Mouse (Mus musculus) adrenal gland (tissue): ENCODE data around the gene Akt1.

Experiments used
- intact Hi-C: fragments of 180-260 bp; cut with DNase I; formaldehyde crosslinking; loops from one replicate; pipeline ENCODE4 v1.15.1; 2025

Gene Akt1

DNA sequence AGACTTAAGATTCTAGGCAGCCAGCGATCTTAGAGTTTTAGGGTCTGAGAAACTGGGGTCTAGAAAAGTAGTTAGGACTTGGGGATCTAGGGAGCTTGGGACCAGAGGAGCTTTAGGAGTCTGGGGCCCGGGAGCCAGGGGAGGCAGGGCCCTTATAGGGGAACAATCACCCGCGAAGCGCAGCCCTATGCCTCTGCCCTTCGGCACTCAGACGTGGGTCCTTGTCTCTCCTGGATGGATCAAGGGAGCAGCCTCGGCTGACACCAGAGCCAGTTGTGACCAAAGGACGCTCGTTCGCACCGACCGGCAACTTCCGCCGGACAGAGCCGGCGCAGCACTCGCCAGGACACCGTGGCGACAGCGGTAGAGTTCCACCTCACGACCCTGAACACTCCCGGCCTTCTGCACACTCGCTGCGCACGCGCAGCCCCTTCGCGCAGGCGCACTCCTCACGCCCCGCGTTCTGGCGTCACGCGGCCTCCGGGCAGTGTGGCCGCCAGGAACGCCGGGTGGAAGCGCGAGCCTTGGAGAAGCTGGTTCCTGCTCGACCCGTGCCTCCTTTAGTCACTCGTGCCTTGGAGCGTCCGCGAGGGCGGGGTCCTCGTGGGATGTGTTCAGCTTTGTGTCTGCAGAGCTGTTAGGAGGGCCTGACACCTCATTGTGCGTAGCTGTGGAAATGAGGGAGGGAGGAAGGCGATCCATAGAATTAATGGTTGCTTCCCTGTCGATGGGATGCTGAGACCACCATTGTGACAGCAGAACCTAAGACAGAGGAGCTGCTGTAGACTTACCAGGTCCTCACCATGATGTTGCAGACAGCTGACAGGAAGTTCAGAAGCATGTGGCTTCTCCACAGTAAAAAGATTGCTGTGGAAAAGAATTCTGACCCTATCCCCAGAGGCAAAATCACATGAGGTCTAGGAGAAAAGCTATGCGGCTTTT lies 18.8 kb upstream of the Akt1 start:
- intact Hi-C loops = no loop called here

DNA sequence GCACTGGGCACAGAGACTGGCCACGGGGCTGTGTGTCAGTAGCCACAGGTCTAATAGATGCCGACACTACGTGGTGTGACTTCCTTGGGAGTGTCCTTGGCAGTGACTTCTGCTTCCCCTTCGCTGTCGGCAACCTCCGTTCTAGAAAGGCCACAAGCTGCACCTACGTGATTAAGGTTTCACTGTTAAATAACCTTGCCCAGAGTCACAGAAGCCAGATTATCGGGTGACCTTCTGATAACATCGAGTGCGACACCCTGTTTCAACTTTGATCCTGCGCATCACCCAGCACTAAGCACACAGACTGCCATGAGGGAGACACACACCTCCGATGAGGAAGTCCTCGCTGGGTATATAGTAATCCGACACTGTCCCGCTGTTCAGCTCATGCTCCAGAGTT lies 13.8 kb upstream of the Akt1 start:
- intact Hi-C loops = no loop called here

DNA sequence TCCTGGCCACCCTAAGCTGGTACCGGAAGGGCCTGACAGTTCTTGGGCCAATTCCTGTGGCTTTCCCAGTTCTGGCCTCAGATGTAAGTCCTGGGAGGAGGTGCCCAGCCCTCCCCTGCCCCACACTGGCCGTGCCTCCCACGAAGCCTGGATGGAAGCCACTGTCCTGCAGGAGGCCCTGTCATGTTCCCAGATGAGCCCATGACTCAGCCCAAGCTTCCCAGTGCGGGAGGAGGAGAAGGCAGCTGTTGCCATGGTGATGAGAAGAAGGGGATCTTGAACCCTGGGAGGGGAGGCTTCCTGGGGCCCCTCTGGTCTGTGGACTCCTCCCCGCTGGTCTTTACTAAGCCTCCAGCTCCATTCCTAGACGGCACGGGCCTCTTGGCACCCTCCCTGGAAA lies 8.7 kb upstream of the Akt1 start:
- intact Hi-C loops = no loop called here

DNA sequence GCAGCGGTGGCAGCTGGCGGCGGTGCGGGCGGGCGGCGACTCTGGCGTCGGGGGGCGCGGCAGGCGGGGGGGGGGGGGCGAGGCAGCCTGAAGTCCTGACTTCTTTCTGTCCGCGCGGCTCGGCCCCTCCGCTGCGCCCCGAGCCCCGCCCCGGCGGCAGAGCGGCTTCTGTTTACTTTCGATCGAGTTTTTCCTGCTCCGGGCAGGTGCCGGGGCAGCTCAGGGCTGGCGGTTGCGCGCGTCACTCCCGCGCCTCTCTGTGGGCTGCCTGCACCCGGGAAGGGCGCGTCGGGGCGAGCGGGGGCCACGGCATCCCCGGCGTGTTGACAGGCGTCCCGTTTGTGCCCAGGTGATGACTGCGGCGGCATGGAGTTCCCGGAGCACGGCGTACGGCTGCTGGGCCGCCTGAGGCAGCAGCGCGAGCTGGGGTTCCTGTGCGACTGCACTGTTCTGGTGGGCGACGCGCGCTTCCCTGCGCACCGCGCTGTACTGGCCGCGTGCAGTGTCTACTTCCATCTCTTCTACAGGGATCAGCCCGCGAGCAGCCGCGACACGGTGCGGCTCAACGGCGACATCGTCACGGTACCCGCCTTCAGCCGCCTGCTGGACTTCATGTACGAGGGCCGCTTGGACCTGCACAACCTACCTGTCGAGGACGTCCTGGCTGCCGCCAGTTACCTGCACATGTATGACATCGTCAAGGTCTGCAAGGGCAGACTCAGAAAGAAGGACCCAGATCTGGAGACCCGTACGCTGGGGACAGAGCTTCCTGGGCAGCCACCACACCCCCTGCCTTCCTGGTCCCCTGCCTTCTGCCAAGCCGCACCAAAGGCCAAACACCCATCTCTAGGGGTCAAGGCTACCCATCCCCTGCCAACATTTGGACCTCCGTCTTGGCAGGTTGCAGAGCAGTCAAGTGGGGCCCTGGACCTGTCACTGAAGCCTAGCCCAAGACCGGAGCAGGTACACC lies 4.6 kb upstream of the Akt1 start:
- intact Hi-C loops = no loop called here

DNA sequence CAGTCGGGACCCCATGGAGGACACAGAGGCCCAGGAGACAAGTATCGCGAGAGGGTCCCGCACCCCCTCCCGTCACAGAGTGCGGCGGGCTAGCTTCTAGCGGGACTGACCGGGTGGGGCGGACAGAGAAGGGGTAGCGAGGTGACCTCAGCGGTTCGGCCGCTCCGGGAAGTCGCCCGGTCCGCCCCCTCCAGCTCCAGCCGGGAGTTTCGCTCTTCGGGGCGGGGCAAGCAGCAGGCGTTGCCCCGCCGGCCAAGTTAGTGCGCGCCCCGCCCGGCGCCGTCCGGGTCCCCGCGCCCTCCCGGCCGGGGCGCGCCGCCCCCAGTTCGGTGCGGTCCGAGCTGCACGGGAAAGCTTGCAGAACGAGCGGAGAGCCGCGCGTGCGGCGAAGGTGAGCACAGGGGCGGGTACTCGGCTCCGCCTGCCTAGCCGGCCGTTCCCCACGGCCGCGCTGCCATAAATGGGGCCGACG lies 3.9 kb upstream of the Akt1 start, which contains the start of gene Zbtb42:
Gene Zbtb42 (plus strand): TSS at position 274 of the 472 bp plus-strand sequence.
- intact Hi-C loops = no loop called here

DNA sequence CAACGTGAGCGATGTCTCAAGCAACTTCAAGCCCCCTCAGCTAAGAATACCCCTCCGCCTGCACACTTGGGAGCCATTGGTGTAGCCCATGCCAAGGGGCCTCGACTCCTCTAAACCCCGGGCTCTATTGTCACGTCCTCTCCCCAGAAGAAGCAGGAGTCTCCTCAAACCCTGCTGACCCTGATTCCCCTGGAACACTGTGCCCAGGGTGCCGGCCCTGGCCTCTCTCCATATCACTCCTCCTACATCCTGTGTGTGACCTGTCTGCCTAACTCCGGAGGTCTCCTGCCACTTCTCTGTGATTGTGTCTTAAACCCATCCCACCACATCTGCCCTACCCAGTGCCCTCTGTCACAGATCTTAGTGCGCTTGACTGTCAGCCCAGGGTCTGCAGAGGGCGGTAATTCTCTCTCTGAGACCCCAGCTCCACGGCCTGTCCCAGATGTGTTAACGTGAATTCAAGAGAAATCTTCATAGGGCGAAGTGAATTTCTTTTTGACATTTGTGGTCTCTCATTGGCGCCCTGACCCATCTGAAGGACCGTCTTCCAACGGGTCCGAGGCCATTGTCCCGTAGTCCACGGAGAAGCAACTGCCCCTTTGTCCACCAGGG lies 3.4 kb upstream of the Akt1 start:
- intact Hi-C loops = no loop called here

DNA sequence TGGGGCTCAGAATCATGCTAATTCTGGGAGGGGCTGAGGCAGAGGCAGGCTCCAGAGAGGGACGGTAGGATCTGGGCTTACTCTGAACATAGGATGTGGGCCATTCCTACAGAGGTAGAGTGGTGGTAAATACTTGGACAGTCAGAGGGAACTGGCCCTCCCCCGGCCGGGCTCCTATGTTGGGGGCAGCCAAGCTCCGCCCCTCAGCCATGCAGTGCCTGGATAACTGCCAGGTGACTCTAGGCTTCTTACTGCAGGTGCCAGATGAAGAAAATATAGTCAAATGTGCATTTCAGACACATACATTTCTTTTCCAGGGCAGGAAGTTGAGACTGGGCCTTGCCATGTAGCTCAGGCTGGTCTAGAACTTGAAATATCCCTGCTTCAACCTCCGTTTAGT lies 2.4 kb upstream of the Akt1 start:
- intact Hi-C loops = no loop called here

DNA sequence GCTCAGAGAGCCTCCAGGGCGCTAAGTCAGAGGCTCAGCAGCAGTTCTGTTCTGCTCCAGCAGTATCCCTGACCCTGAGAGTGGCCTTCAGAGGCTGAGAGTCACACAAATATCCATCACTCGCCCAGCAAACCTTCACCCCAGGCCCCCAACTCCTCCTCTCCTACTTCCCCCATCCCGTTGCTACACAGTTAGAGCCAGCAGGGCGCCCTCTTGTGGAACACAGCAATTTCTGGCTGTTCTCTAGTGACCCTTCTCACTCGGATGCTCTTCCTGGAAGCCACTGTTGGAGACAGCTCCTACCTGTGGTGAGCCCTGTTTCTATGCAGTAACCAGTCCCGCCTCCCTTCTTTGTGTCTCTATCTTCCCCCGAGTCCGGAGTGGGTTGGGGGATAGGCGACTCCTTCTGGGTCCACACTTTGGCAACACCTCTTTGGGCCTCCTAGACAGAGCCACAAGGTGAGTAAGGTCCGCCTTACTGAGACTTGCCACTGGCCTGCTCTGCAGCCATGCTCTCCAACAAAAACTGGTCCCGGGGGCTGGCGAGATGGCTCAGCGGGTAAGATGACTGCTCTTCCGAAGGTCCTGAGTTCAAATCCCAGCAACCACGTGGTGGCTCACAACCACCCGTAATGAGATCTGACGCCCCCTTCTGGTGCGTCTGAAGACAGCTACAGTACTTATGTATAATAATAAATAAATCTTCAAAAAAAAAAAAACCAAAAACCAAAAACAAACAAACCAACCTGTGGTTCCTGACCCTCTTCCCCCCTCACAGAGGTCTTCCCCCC lies 756 bp upstream of the Akt1 start:
- intact Hi-C loops = no loop called here

DNA sequence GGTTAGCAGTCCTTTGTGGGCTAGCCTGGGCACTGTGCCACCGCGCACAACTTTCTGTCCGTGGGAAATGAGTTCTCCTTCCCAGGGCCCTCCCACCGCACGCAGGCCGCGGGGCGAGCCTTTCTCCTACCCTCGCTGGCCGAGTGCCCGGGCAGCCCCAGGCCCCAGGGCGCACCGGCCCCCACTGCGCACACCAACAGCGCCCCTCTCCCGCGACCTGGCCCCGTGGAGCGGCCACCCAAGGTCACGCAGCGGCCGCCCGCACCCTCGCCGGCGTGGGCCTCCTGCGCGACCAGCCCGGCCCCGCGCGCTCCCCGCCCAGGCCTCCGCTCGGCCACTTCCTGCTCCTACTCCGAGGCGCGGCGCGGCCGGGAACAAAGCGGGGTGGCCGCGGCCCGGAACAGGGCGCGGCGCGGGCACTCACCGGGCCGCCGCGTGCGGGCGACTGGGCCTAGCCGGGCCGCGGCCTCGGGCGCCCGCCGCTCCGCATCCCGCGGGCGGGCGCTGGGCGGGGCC lies 1.1 kb downstream of the Akt1 start:
- intact Hi-C loops = no loop called here

DNA sequence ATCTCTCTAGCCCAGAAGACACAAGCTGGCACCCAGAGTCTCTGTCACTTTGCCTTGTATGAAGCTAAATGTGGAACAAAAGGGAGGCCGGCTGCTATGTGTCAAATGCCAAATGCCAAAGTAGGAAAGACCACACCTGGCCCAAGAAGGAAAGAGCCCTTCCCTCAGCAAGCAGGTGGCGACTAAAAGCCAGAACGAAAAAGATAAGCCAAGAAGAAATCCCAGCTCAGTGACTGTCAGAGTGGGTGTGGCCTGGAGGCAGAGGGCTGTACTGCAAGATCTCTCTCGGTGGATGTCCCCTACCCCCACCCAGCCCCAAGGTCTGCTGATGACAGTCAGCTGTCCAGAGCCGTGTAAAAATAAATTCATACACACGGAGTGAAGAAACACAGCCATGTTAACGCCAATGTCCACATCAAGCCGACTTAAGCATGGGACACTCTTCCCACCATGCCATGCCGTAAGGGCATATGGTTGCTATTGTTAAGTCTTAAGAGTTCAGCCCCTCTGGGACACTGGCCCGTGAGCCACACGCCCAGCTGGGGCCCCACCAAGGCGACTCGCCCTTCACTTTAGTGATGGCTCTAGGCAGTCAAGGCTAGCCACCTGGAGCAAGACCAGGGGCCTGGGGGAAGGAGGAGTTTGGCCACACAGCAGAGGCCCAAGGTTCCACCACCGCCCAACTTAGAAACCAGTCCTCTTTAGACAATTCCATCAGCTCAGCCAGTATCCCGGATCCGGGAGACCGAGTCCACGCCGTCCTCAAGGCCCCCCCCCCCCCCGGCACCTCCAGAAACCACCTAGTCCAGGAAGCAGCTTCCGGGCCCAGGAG lies 1.7 kb downstream of the Akt1 start:
- intact Hi-C loops = no loop called here

DNA sequence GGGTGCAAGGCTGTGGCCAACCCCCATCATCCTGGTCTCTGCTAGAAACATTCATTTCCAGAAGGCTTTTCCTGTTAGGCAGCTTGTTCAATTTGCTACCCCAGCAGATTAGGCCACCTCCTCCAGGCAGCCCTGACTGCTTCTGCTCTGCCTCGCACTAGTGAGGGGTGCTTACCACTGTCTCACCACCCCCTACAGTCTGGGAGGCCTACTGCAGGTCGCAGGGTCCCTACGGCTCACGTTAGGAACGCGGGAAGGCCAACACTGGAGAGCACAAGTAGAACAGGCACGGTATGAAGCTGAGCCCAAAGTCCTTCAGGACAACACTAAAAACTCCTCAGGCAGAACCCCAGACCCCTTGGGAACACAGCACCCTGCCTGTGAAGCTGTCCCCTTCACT lies 2.8 kb downstream of the Akt1 start:
- intact Hi-C loops = no loop called here

DNA sequence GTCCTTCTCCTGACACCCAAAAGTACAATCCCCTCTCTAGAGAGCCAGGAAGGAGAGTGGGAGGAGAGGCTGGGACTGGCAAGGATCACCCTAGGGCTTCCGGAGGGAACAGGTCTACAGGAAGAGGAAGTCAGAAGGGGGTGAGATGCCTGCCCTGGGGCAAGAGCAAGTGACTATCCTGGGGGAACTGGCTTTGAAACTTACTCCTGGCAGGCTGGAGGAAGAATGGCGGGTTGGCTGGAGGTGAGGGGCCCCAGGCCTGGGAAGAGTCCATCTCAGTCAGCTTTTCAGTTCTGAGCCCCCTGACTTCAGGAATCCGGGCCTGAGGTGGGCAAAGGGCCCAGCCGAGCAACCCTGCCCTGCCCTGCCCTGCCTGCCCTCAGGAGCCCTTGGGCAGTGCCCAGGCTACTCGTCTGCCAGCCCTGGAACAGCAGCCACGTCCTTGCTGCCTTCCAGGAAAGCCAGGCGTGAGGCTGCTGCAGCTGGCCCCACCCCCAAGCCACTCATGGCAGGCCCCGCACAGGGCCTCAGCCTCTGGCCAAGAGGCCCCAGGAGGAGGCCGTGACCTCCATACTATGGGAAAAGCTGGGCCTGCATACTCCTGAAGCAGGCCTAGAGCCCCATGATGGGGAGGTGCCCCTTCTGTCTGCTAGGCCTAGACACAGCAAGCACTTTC lies 3.8 kb downstream of the Akt1 start:
- intact Hi-C loops = no loop called here

DNA sequence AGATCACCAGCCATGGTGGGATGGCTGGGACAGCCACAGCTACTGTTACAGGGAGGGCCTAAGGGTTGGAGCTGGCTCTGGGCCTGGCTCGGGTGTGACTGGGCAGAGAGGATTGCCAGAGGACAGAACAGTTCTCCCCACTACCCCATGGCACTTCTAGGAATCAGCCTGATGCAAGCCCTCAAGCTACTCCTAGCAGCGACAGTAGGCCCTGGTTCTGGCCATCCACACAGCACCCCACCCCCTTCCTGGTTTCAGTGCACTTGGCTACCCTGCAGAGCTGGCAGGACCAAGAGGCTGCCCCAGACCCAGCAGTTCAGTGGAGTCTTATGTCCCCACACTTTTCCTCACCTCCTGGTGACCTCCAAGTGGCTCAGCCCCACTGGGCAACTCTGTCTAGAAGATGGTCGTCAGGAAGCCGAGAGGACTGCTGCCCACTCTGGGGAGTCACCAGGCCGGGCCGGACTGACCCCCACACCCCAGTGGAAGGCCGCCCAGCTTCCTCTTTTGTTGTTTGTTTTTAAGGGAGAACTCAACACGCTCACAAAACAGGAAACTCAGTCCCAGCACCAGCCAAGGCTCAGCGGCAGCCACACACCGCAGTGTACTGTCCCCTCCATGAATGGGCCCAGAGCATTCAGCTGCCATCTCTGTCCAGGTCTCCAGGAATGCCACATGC lies 6.9 kb downstream of the Akt1 start:
- intact Hi-C loops = no loop called here

DNA sequence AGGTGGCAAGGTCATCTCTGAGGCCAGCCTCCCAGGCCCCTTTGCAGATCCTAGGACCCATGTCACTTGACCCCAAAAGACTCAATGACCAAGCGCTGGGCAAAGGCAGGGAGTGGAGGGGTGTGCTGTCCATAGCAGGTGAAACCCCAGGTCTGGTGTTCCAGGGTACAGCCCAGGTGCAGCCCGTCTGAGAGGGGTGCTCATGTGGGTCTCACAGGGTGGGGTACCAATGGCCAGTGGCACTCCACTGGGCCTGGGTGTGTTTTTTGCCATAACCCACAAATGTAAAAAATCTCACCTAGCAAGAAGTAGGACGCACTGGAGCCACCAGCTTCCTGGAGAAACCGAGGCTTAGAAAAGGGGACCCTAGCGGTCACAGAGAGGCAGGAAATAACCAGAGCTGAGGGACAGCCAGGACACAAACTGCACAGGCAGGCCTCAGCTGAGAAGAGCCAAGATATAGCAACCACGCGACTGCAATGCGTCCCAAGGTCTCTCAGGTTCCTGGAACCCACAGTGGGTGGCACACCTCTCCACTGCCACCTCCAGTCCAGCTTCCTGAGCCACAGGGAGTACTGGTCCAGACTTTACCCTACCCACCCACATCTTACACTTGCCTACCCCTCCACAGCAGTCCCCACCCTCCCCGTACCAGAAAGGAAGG lies 8.7 kb downstream of the Akt1 start:
- intact Hi-C loops = no loop called here

DNA sequence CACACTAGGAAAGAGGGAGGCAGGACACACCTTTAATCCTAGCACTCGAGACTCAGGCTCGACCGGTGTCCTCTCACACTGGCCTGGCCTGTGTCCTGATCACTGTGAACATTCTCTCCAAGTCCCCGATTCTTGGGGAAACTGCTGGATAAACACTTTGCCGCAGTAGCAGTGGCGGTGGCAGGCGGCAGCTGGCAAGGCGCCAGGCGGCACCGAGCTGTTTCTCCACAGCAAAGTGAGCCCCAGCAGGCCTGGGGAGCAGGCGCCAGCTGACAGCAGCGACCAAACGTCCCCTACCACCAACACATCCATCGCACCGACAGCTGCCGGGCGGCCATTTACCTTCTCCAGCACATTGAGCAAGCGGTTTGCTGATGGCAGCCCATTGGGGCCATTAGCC lies 9.2 kb downstream of the Akt1 start:
- intact Hi-C loops = no loop called here

DNA sequence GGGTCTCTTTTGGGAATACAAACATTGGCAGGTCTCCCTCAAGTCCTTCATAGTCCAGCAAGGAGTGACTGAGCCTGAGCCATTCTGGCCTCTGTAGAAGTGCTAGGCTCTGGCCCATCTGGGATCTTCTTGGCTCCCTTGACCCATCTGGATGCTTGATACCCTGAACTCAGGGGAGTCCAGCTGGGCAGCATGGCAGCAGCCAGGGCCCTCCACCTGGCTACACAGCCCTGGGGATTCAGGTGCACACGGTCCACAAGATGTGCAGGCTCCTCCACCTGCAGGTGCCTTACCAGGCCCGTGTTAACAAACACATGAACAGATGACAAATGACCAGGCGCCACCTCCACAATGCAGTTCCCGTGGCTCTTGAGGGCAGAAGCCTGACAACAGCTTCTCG lies 10.0 kb downstream of the Akt1 start:
- intact Hi-C loops = no loop called here

DNA sequence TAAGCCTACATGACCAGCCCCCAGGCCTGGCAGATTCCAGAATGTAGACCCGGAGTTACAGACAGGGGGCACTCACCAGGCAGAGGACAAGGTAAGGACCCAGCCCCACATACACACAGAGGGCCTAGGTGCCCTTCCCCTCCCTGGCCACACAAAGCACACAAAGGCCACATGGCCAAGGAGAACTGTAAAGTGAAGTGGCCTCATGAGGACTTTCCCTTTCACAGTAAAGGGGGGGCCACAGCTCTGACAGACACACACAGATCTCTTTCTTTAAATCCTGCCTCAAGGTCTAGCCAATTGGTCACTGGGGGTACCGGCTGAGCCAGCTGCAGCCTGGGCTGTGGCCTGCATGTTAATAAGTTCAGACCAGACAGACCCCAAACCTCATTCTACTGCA lies 10.6 kb downstream of the Akt1 start:
- intact Hi-C loops = no loop called here

DNA sequence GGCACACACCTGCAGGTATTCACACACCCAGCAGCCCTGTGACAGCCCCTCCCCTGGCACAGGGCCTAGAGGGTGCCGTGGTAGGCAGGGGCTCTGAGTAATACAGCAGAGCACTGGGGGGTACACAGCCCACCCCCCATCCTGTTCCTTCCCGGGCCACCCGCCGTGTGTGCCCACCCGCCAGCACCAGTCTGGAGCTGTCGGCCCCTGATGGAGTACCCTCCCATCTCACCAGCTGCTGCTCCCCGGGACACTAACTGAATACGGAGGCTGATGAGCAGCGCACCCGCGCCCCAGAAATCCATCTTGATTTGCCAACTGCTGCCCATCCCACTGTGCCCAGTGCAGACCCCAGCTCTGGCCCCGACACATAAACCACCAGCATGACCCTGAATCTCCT lies 11.0 kb downstream of the Akt1 start:
- intact Hi-C loops = no loop called here
